Mouse (Mus musculus): ENCODE measurements around the gene 6030452D12Rik.

DNA sequence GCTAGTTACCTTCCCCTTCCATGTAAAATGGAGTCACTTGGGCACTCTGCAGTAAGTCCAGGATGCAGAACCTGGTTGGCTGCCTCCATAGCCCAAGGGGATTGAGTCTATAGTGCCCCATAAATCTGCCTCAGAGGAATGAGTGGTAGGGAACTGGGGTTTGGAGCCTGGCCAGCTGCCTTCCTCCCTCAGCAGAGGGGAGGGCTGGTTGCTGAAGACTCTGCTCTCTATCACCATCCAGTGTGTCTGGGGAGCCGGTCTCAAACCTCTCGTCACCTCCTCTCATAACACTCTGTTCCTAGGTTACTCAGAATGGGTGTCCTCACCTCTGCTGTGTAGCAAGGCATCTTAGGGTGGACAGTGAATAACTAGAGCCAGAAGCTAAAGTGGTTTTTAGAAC is 16.3 kb downstream of the 6030452D12Rik start:
- no peak for TF ChIP-seq CTCF (IDR thresholded peaks at IDR 0.05; ENCODE audit: low read depth)
- no peak for TF ChIP-seq EP300 (optimal IDR thresholded peaks at IDR 0.05)

All from stomach, postnatal 0 days (tissue).